ENCODE assay signal across 8 mouse cellular contexts in genomic region chr11:107469523-107470371, GRCm38 (mm10). TPM values are rescaled to one million over a fixed set of nuclear protein-coding genes. Genes with fewer than 3 reads are reported as not detected.
DNase-seq lines count a peak whose midpoint lies in the region; ATAC-seq and TF ChIP-seq lines count a peak whose summit lies in the region.

No protein-coding gene starts in this region.

- intact Hi-C loops in left cerebral cortex, postnatal 10 days (cut with DNase I), result loop anchor here (2.0 to 5.0 kb wide), 4 partner anchors 55 to 257 kb away; no protein-coding TSS in a partner anchor

- peak overlapping the region; percentile 96 for H3K4me3 ChIP-seq in cortical plate, adult 2 months (ENCODE audit: insufficient read depth, low read length)
- peak overlapping the region; percentile 98 for H3K4me3 ChIP-seq in megakaryocyte, embryonic 14.5 days (replicated peaks)

- ATAC-seq in inflammation-experienced regulatory T-cells, adult 6 months, result peak; percentile 7

- H3K36me3 ChIP-seq in megakaryocyte, embryonic 14.5 days (replicated peaks; ENCODE audit: low read length), result peaks cover 3% of the 10 kb centered on the region

- no peak for TF ChIP-seq CTCF in cortical plate, adult 2 months (IDR thresholded peaks at IDR 0.05; ENCODE audit: extremely low read depth, insufficient read depth, low read length)

- no peaks in the 10 kb centered on the region for H3K9me3 ChIP-seq in megakaryocyte, embryonic 14.5 days

- H3K27ac ChIP-seq in cortical plate, adult 2 months (ENCODE audit: insufficient read depth, low read length), result peak overlapping the region; percentile 92

- H3K4me1 ChIP-seq in cortical plate, adult 2 months (ENCODE audit: control insufficient read depth, insufficient read depth, low read length), result peaks cover 1% of the 10 kb centered on the region; the same call in 1 of the 2 replicates
- H3K4me1 ChIP-seq in megakaryocyte, embryonic 14.5 days, result peaks cover 55% of the 10 kb centered on the region

- no peaks in the 10 kb centered on the region for H3K27me3 ChIP-seq in megakaryocyte, embryonic 14.5 days (replicated peaks)

- no peak for TF ChIP-seq POLR2A in cortical plate, adult 2 months (IDR thresholded peaks at IDR 0.05; ENCODE audit: extremely low read depth, insufficient read depth, low read length)

- DNase-seq in R1 (ENCODE audit: low read depth, low spot score), result peak; percentile 66
- peak; percentile 70 for DNase-seq in gastrocnemius, postnatal 10 days
- DNase-seq in left cerebral cortex, postnatal 10 days (ENCODE audit: extremely low spot score in 1 of 2, low spot score in 2 of 2), result peak; percentile 27 to 80
- DNase-seq in right cerebral cortex, postnatal 14 days, result peak; percentile 63
- DNase-seq in urinary bladder, postnatal 25 days (ENCODE audit: low spot score), result peak; percentile 64

RNA-seq across cellular contexts. Expression of gene Pitpnc1, which starts 0.8 kb away (rescaled TPM):
- 34.7 and 35.6 TPM in 2 replicates for polyA plus RNA-seq in cortical plate, adult 2 months (2012; rRNA removed)
- 10 to 100 TPM; 53.2 to 54.7 TPM for total RNA-seq in gastrocnemius, postnatal 10 days (2021)
- polyA plus RNA-seq in inflammation-experienced regulatory T-cells, adult 6 months (2017; shearing (Covaris generic)), result 100 to 1,000 TPM in 2 of 3 experiments, 10 to 100 TPM in 1; 72.1 to 124 (median 106) TPM
- total RNA-seq in left cerebral cortex, postnatal 10 days (2021), result 10 to 100 TPM; 76.1 to 83.2 TPM
- polyA plus RNA-seq in megakaryocyte, embryonic 14.5 days (2012; ENCODE audit: insufficient read depth, low replicate concordance), result 1.4 and 5.1 TPM in 2 replicates

RNA-seq across cellular contexts. Expression of gene Psmd12, which starts 9.5 kb away (rescaled TPM):
- 56.7 and 57.3 TPM in 2 replicates for polyA plus RNA-seq in cortical plate, adult 2 months (2012; rRNA removed)
- total RNA-seq in gastrocnemius, postnatal 10 days (2021), result 100 to 1,000 TPM; 103 to 108 TPM
- 100 to 1,000 TPM; 115 to 161 (median 118) TPM for polyA plus RNA-seq in inflammation-experienced regulatory T-cells, adult 6 months (2017; shearing (Covaris generic))
- total RNA-seq in left cerebral cortex, postnatal 10 days (2021), result 10 to 100 TPM; 78.1 to 82.1 TPM
- 5.1 and 28.0 TPM in 2 replicates for polyA plus RNA-seq in megakaryocyte, embryonic 14.5 days (2012; ENCODE audit: insufficient read depth, low replicate concordance)

Comparison
In these comparisons a context has a peak if more than half of its experiments do, and no peak if none do; other contexts are left out.
1. Peak in every context shown above with its lines: DNase-seq, ATAC-seq, H3K4me3 ChIP-seq and H3K27ac ChIP-seq.